Mouse (Mus musculus) lung, embryonic 14.5 days (tissue): ENCODE measurements at regions not wholly inside any gene's neighbourhood (a gene's known extent, or its start where the extent isn't known, plus 50 kb on each side); places are given as distances from the start of the nearest gene placed in this dataset.
A peak's percentile ranks its signal among the peaks of the same experiment; 100 is the strongest.

Experiments used
- ATAC-seq: fragments of 200-750 bp; cut with Nextera tagmentation; 2 replicates; pipeline ENCODE4 v1.8.0; 2017; ENCODE audit warnings: mild to moderate bottlenecking, moderate TSS enrichment, moderate library complexity; ENCODE audit not compliant: insufficient read depth
- DNase-seq: peaks from one replicate; pipeline ENCODE4 v3.0.0-alpha.2; 2015
- H3K27ac ChIP-seq: fragments of 300-500 bp; sonication (generic); 2 replicates; pipeline ENCODE4 v1.5.1; 2014; ENCODE audit warnings: low read depth, mild to moderate bottlenecking, moderate library complexity
- H3K27me3 ChIP-seq: fragments of 300-500 bp; sonication (generic); 2 replicates; pipeline ENCODE4 v1.6.1; 2014; ENCODE audit warnings: low read length, control low read depth; ENCODE audit not compliant: insufficient read depth
- H3K36me3 ChIP-seq: fragments of 300-500 bp; sonication (generic); 2 replicates; pipeline ENCODE4 v1.6.1; 2014; ENCODE audit warnings: control low read depth; ENCODE audit not compliant: insufficient read depth
- H3K4me1 ChIP-seq: fragments of 300-500 bp; sonication (generic); 2 replicates; pipeline ENCODE4 v1.6.1; 2014; ENCODE audit warnings: antibody characterized with exemption, control low read depth; ENCODE audit not compliant: insufficient read depth
- H3K4me2 ChIP-seq: fragments of 300-500 bp; sonication (generic); 2 replicates; pipeline ENCODE4 v1.6.1; 2014; ENCODE audit warnings: mild to moderate bottlenecking
- H3K4me3 ChIP-seq: fragments of 300-500 bp; sonication (generic); 2 replicates; pipeline ENCODE4 v1.5.1; 2014; ENCODE audit warnings: low read depth, low read length
- H3K9ac ChIP-seq: fragments of 300-500 bp; sonication (generic); 2 replicates; pipeline ENCODE4 v1.6.1; 2014
- H3K9me3 ChIP-seq: fragments of 300-500 bp; sonication (generic); 2 replicates; pipeline ENCODE4 v1.6.1; 2016; ENCODE audit warnings: low read depth, low read length, control low read depth
- CTCF ChIP-seq: IDR thresholded peaks from 2 replicates; pipeline ENCODE4 v1.5.1; 2016; ENCODE audit warnings: antibody characterized with exemption, low read depth
- WGBS: fragments of 180-500 bp; shearing (Covaris S2); extraction: QIAGEN DNeasy Blood & Tissue Kit; methylation state at CpG from one replicate; pipeline ENCODE4 v1.1.7; 2014; 5-methylcytosine and 5-hydroxymethylcytosine counted together

DNA sequence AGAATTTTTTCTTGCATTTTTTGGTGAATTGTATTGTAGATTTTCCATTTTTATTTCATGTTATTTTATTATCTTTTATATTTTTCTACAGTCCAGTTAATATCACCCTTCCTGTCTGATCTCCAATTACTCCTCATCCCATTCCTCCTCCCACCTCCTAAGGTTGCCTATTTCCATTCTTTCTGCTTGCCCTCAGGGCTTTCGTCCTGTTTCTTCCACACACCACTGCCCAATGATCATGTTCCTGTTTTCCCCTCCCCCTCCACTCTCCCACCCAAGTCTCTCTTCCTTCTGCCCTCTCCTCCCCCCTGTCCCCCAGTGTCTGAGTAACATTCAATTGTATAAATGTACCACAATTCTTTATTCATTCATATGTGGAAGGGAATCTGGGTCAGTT, 573.6 kb upstream of the Ptprd start:
- no peak overlapping the region for H3K9ac ChIP-seq
- no peak overlapping the region for H3K27ac ChIP-seq
- no peak overlapping the region for H3K4me3 ChIP-seq
- H3K9me3 ChIP-seq = no peaks in the 10 kb centered on the region
- no peak overlapping the region for H3K4me2 ChIP-seq
- no peaks in the 10 kb centered on the region for H3K27me3 ChIP-seq
- 43% methylated on average over 1 of the region's 1 CpGs for WGBS
- ATAC-seq (no peak), DNase-seq (no peak)
- H3K4me1 ChIP-seq = no peaks in the 10 kb centered on the region
- TF ChIP-seq CTCF = no peak
- H3K36me3 ChIP-seq = no peaks in the 10 kb centered on the region

DNA sequence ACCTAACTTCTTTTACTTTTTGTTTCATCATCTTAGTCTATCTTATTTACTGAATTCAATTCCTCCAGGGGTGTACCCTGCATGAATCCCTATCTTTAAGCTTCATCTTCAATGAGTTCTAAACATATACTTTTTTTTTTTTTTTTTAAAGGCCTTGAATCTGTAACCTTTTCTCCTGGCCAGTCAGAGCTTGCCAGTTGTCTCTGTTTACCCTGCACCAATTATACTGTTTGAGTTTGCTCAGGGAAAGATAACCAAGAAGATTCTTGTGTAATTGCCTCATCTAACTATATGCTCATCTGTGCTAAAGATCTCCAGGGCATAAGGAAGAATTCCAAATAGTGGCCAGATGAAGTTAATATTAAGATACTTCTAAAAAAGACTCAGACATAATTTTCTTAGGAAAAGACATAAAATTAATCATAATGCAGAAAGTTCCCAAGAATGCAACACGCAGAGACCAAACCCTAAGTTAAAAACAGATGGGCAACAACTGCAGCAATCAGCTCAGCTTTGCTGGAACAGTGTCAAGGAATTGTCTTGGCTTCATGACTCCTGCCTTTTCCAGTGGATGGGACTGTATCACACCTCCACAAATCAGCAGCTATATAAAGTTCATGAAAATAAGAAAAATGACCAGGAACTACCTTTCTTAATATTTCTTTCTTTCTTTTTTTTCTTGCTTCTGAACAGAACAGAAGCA, 573.1 kb upstream of the Ptprd start:
- TF ChIP-seq CTCF = no peak
- DNase-seq (peak; percentile 1), ATAC-seq (no peak)
- Histone ChIP-seq H3K36me3 (no peaks in the 10 kb centered on the region), H3K9ac (no peak overlapping the region), H3K4me1 (no peaks in the 10 kb centered on the region), H3K9me3 (no peaks in the 10 kb centered on the region), H3K4me3 (no peak overlapping the region), H3K27me3 (no peaks in the 10 kb centered on the region), H3K27ac (no peak overlapping the region), H3K4me2 (no peak overlapping the region)
- WGBS = 49% methylated on average over 1 of the region's 1 CpGs

DNA sequence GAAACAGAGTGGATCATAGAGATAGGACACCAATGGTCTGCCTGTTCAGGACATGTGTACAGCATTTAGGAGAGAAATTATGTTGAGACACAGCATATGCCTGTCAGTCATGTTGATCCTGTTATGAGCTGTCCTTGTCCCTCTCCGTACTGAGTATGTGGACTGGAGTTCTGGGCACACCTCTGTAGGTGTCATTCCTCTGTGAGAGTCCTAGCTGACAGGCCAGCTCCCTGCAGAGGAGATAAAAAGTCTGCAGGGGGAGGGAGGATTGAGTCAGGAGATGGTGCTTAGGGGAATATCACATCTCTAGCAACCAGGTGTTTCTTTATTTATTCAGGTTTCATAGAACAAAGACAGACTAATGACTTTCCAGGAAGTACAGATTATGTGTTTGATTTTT, 572.3 kb upstream of the Ptprd start:
- H3K9me3 ChIP-seq = no peaks in the 10 kb centered on the region
- H3K27me3 ChIP-seq = no peaks in the 10 kb centered on the region
- H3K27ac ChIP-seq = no peak overlapping the region
- no peak overlapping the region for H3K9ac ChIP-seq
- H3K4me1 ChIP-seq = no peaks in the 10 kb centered on the region
- no peak overlapping the region for H3K4me2 ChIP-seq
- WGBS = 19% methylated on average over 1 of the region's 1 CpGs
- no peak for TF ChIP-seq CTCF
- no peaks in the 10 kb centered on the region for H3K36me3 ChIP-seq
- no peak for DNase-seq
- H3K4me3 ChIP-seq = no peak overlapping the region
- no peak for ATAC-seq

DNA sequence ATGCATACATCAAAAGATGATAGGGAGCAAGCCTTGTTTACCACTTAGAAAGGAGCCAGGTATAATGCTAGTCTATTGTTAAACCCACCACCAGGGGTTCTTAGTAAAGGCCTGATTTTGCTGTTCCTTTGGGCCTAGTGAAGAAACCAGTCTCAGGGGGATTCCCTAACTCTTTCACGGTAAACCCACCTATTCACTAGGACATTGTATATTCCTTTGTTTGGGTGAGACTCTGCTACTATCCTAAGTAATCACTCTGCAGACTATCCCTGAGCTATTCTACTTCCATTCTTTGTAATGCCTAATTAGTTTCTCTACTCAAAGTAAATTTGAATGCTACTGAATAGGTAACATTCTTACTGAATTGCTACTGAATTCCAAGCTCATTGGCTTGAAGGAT, 571.0 kb upstream of the Ptprd start:
- H3K27me3 ChIP-seq = no peaks in the 10 kb centered on the region
- TF ChIP-seq CTCF = no peak
- H3K4me3 ChIP-seq = no peak overlapping the region
- no peaks in the 10 kb centered on the region for H3K9me3 ChIP-seq
- H3K36me3 ChIP-seq = no peaks in the 10 kb centered on the region
- ATAC-seq (no peak), DNase-seq (no peak)
- H3K4me2 ChIP-seq = no peak overlapping the region
- no peak overlapping the region for H3K9ac ChIP-seq
- H3K27ac ChIP-seq = no peak overlapping the region
- H3K4me1 ChIP-seq = no peaks in the 10 kb centered on the region
- 78% methylated on average over 1 of the region's 1 CpGs for WGBS

DNA sequence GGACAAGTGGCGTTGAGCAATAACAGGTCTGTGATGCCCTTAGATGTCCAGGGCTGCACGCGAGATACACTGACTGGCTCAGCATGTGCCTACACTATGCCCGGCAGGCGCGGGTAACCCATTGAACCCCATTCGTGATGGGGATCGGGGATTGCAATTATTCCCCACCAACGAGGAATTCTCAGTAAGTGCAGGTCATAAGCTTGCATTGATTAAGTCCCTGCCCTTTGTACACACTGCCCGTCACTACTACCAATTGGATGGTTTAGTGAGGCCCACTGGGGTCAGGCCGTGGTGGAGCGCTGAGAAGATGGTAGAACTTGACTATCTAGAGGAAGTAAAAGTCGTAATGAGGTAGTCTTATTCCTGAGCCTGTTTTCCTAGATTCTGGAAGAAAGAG, 562.1 kb upstream of the Ptprd start:
- ATAC-seq (no peak), DNase-seq (no peak)
- Histone ChIP-seq H3K4me3 (no peak overlapping the region), H3K9ac (no peak overlapping the region), H3K4me1 (no peaks in the 10 kb centered on the region), H3K27ac (no peak overlapping the region), H3K36me3 (no peaks in the 10 kb centered on the region), H3K4me2 (no peak overlapping the region), H3K9me3 (no peaks in the 10 kb centered on the region), H3K27me3 (no peaks in the 10 kb centered on the region)
- 93% methylated on average over 13 of the region's 13 CpGs for WGBS
- no peak for TF ChIP-seq CTCF

DNA sequence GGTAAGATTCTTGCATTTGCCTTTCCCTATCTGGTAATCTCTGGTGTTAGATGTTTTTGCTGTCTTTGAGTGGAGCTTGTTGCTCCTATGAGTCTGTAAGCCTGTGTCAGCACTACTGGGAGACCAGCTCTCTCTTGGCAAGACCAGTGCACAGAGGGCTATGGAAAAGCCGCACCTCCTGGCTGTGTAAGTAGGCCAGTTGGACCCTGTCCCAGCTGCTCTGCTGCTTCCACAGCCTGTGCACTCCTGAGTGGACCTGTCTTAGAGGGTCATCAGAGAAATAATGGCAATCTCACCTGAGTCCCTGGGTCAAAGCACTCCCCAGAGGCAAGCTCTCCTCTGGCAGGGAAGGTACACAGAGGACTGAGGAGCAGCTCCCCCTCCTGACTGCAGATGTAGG, 524.3 kb upstream of the Ptprd start:
- H3K4me3 ChIP-seq = no peak overlapping the region
- no peaks in the 10 kb centered on the region for H3K4me1 ChIP-seq
- no peaks in the 10 kb centered on the region for H3K9me3 ChIP-seq
- no peak overlapping the region for H3K4me2 ChIP-seq
- no peaks in the 10 kb centered on the region for H3K27me3 ChIP-seq
- H3K9ac ChIP-seq = no peak overlapping the region
- TF ChIP-seq CTCF = no peak
- ATAC-seq = no peak
- DNase-seq = no peak
- H3K36me3 ChIP-seq = no peaks in the 10 kb centered on the region
- 90% methylated on average over 1 of the region's 1 CpGs for WGBS
- H3K27ac ChIP-seq = no peak overlapping the region
